Mouse (Mus musculus) gastrocnemius, adult 18-20 months (tissue): ENCODE data around the gene Gls. TPM values are rescaled to one million over a fixed set of nuclear protein-coding genes. Genes with fewer than 3 reads are reported as not detected.

Experiments
- DNase-seq: peaks from one replicate; pipeline ENCODE4 v3.0.0; 2021; ENCODE audit warnings: low spot score
- total RNA-seq, 2 experiments: library from RNA; stranded (reverse); gene quantifications; 2 replicates each; pipeline ENCODE4 v1.2.3; 2021

The Gls gene
- total RNA-seq, 2 experiments from 2014 or later: 81.6 to 85.6 TPM

DNA sequence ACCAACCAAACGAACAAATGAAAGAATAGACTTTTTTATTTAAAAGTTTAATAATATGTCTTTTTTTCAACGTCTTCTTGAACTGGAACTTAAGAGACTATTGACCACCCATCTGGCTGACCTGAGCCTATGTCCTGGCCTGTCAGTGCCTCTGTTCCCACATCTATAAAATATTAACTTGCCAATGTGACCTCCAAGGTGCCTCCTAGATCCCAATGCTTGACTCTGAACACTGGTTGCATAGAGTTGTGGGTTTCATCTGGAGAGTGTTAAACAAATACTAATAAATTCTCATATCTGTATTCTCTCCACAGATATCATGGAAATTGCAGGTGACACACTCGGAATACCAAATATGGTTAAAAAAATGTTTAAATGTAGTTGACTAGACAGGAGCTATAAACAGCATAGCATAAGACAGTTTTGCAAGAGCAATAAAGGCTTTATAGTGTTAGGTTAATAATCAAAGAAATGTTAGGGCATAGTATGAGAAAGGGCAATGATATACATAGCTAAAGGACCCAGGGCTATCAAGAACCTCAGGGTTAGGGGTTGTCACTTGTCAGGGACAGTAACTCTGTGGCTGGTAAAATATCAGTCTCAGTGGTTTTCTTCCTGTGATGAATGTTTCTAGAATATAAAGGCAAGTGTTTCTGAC lies 16.0 kb upstream of the Gls start:
- no peak for DNase-seq

- DNase-seq: no peak
Observed at GRCm38 (mm10) chr1:52242270-52242669, 9.2 kb upstream of the Gls start.

DNA sequence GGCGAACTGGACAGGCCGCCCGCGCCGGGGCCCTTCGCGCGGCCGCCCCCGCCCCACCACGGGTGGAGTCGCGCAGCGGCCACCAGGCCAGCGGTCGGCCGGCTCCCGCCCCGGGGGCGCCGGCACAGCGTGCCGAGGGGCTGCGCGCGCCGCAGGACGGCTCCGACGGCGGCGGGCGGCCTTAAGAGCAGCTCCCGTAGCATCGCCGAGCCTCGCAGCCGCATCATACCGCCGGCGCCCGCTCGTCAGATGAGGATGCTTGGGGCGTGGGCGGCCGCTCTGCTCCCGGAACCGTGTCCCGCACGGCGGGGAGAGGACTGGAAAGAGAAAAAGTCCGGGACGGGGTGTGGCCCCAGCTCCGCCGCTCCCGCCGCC lies 279 bp downstream of the Gls start:
- DNase-seq: no peak

GRCm38 (mm10) chr1:52231939-52232765 lies 880 bp downstream of the Gls start:
- DNase-seq: peak; percentile 41

DNA sequence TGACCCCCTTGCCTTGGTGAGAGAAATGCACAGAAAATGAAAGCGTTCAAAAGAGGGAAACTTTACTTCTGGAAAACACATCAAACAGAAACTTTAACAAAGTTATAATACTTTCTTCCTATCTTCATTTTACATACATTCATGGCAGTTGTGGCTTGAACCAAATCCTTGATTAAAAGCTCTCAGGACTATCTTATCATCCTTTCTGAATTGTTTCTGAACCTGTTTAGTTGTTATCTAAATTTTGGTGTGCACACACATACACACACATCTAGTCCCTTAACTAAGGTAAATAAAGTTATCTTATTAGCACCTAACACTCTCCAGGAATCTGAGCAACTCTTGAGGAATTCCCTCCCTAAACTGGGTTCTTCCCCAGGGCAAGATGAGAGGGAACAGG lies 2.6 kb downstream of the Gls start:
- DNase-seq: no peak

- DNase-seq: no peak
Observed at GRCm38 (mm10) chr1:52228178-52228577, 4.9 kb downstream of the Gls start.

- DNase-seq: no peak
Observed at GRCm38 (mm10) chr1:52226416-52226815, 6.6 kb downstream of the Gls start.

DNA sequence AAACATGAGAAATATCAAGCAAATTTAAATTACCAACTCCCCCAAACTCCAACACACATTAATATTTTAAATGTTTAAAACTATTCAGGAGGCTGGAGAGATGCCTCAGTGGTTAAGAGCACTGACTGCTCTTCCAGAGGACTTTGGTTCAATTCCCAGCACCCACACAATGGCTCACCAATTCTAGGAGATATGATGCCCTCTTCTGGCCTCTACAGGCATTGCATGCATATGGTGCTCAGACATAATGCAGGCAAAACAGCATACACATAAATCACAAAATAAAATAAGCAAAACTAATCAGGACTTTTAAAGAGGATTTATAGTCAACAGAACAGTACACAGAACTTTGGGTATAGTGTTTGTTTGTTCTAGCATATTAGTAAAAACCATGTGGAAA lies 16.3 kb downstream of the Gls start:
- no peak for DNase-seq

DNA sequence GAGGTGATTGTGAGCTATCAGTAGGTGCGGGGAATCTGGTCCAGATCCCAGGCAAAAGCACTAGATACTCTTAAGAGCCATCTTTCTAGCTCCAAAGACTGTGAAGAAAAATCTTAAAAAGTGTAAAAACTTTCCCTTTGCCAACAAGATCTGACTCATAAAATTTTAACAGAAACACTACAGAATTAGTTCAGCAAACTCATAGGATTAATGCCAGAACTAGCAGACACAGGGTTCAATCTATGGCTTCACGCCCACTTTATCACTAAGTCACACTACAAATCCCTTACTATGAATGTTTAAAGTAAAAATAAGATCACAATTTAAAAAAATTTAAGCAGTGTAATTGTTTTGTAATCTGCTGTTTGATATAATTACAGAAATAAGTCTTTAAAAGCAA lies 50.0 kb downstream of the Gls start:
- DNase-seq: no peak

GRCm38 (mm10) chr1:52181994-52182393 lies 51.0 kb downstream of the Gls start:
- DNase-seq: no peak

- DNase-seq: no peak
Observed at GRCm38 (mm10) chr1:52179939-52180568, 53.0 kb downstream of the Gls start.

DNA sequence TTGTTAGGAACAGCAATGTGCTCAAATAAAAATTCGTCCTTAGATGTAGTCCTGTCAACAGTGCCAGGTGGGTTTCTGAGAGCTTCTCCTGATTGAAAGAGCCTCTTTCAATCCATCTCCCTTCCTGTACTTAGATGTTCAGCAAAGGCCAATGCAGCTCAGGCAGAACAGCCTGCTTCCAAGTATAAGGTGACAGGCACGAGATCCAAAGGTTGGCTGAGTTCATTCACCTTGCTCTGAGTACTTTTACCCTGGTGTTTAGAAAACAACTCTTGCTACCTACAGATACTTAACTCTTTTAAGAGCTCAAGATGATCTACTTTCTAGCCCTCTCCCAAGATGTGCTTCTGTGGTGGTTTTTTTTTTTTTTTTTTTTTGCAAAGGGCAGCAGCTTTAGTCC lies 56.0 kb downstream of the Gls start:
- DNase-seq: peak; percentile 20

- no peak for DNase-seq
Observed at GRCm38 (mm10) chr1:52175983-52176382, 57.0 kb downstream of the Gls start.

GRCm38 (mm10) chr1:52175321-52175720 lies 57.7 kb downstream of the Gls start:
- DNase-seq: no peak

- no peak for DNase-seq
Observed at GRCm38 (mm10) chr1:52171271-52171670, 61.8 kb downstream of the Gls start.

DNA sequence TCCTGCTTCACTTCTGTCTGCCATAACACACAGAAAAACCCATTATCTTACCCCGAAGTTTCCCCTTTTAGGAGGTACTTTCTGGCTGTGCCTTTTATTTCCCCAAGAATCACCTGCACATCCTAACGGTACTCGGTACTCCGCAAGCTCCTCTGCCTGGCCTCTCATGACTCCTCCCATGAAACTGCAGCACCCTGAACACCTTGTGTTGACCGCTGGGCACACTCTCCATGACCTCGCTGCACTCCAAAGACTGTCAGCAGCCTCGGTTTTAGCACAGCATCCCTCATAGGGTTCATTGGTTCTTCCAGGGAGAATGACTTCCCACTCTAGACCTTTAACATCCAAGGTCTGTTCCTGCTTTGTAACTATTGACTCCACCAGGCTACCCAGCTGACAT lies 62.3 kb downstream of the Gls start:
- DNase-seq: no peak

- DNase-seq: peak; percentile 38
Observed at GRCm38 (mm10) chr1:52170057-52170456, 63.0 kb downstream of the Gls start.

DNA sequence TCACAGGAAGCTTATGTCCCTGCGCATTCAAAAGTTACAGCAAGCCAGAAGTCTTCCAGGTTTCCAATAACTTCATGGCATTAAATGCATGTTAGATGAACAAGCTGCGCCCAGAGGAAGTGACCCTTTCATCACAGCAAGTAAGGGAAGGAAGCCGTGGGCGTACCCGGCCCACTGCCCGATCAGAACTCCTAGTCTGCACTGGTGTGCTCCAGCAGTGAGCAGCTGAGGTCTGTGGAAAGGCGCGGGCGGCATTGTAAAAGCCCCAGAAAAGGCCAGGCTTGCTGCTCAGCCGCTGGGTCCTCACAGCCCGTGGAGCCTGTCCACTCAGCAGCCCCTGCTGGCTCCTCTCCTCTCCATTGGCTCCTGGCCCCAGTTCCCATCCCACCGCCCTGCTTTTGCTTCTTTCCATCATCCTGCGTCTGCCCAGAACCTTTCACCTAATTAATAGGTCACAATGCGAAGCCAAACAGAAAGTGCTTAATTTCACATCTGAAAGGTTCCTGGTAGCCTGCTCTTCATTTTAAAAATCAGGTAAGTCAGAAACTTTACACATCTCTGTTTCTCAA lies 66.3 kb downstream of the Gls start:
- no peak for DNase-seq

GRCm38 (mm10) chr1:52163707-52164457 lies 69.2 kb downstream of the Gls start:
- DNase-seq: no peak

GRCm38 (mm10) chr1:52161151-52161550 lies 71.9 kb downstream of the Gls start:
- DNase-seq: no peak
